Mouse (Mus musculus): ENCODE measurements around the gene Ube2s.

Ube2s gene

DNA sequence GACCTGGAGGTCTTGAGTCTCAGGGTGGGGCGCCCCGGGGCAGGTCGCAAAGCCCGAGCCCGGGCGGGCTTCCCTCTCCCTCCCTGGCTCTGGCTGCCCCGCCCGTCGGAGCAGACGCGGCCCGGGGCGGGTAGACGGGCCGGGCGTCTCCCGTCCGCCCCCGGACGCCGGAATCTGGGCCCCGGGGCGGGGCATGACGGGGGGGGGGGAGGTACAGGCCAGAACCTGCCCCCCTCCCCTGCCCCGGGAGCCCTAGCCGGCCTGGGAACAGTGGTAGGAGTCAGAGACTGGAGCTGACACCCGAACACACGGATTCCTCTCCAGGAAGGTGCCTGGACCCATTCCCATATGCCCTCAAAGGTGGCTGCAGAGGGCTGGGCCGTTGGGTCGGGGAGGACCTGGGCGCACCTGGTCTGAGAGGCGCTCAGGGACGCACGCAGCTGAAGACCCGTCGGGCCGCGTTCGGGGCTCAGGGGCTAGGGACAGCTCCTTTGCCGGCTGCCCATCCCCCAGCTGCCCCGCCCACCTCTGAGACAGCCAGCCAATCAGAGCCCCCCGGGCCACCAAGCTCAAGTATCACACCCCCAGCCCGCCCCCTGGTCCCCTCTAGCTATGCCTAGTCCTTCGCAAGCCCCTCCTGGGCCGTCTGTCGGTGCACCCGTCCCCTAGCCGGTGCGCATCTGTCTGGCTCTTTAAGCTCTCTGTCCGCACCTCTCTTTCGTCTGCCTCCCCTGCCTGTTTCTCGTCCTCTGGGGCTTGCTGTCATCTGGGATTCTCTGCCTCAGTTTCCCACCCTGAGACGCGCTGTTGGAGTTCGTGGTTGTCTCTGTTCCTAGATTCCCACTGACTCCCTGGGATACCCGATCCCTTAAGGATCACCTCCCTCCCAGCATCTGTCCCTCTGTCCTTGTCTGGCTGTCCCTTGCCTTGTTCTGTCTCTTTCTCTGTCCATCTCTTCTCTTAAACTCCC is 35.2 kb downstream of the Ube2s start:
- DNase-seq (ENCODE audit: low read depth) = peak; percentile 81

DNA sequence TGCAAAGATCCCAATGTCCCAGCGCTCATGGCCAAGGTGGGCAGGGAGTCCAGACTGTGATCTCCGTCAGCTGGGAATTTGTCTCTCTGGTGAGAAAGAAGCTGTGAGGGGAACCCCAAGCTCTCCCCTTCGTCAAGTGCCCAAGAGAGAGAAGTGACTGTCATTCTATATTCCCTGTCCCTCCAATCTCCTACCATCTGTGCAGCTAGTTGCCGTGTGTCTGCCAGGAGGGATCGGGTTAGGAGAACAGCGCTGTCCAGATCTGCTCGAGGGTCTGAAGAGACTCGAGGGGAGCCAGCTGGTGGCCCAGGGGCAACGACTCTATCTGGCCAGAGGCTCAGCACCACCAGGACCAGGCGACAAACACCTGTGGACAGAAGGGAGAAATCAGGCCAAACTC is 36.3 kb downstream of the Ube2s start:
- DNase-seq (ENCODE audit: low read depth) = no peak

DNA sequence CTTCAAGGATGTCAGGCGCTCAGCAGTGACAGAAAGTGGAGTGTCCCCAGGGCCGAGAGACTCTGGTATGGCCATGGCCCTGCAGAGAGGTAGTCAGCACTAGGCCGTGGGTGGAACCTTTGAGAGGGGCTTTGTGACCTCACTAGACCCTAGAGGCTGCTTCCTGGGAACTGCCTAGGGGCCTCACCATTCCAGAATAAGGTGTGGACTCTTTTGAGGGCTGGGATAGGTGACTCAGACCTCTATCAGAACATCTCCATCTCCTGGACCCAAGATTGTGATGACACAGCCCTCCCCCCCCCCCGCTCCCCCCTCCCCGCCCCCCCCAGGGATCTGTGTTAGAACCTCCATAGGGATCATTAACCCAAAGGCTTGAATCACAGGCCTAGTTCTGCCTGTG is 41.2 kb downstream of the Ube2s start, which contains the start of gene Fam71e2:
Gene Fam71e2, minus strand, starts transcription at position 101 of the 400 bp plus-strand sequence.
- no peak for DNase-seq (ENCODE audit: low read depth)

DNA sequence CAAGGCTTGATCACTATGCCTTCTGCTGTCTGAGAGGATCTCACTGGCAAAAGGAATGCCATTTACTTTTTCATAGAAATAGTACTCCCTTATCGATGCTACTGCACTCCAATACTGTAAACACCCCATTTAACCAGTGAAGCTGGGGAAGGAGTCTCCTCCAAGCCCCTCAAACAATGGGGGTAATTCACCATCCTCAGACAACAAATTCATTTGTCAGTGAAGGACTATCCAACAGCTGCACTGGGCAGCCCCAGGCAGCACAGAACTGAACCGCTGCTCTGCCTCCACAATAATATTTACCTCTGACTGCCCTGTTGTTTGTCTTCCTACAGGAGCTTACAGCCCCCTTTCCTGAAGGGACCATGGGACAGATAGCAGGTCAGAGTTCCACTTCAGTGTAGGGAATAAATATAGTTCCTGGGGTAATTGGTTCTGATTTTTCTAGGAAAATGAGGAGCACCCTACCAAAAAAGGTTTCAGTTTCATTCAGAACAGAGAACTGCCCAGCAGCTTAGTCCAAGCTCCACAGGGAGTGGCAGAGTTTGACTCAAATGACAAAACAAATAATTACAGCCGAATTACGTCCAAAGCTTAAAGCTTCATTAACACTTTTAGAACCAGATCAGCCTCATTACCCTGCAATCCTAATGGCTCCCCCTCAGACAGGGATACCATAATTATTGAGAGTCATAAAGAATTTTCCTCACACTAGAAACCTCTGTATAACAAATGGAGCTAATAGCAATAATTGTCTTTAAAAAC is 47.3 kb downstream of the Ube2s start:
- no peak for DNase-seq (ENCODE audit: low read depth)

DNA sequence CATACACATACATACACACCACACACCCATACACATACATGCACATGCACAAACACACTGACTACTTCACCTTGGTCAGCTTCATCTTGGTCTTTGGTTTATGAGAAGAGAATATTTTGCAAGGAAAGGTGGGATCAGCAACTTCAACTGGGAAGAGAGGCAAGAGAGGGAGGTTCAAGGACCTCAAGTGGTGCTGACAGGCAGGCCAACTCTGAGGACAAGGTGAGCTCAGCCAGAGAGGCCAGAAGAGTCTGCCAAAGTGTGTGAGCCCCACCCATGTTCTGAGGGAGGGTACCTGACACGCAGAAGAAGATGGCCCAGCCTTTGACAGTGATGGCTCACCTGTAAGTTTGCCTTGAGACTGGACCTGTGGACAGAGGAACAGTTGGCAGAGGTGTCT is 52.7 kb downstream of the Ube2s start:
- no peak for DNase-seq (ENCODE audit: low read depth)

DNA sequence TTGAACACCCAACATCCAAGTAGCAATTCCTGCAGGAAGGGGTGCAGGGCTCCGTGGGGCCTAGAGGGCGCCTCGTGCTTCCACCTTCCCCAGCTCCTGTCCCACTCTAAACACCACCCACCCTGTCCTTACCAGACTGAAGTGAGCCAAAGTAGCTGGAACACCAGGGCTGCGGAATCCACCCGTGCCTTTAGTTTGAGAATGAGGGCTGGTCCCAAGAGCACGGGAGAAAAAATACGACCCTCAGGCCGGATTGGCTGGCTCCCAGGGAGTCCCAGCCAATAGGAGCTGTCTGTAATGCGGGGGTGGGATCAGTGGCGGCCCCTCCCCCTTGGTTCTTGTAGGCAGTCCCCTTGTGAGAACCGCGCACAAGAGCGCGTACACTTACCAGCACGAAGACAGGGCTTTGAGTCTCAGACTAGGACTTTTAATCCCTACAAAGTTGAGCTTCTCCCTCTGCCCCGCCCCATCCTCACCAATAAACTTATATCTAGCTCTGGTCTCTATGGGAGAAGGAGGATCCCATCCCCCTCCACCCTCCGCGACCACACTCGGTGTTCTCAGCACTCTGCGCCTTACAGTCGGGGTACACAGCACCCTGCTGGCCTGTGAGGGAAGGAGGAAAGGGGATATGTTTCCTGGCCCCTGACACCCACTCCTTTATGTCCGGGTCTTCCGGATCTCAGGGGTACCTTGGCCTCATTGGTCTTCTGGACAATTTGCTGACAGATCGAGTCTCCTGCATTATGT is 59.4 kb downstream of the Ube2s start, which contains the start of gene Cox6b2:
Gene Cox6b2, minus strand, starts transcription at position 274 of the 750 bp plus-strand sequence.
- DNase-seq (ENCODE audit: low read depth) = no peak

DNA sequence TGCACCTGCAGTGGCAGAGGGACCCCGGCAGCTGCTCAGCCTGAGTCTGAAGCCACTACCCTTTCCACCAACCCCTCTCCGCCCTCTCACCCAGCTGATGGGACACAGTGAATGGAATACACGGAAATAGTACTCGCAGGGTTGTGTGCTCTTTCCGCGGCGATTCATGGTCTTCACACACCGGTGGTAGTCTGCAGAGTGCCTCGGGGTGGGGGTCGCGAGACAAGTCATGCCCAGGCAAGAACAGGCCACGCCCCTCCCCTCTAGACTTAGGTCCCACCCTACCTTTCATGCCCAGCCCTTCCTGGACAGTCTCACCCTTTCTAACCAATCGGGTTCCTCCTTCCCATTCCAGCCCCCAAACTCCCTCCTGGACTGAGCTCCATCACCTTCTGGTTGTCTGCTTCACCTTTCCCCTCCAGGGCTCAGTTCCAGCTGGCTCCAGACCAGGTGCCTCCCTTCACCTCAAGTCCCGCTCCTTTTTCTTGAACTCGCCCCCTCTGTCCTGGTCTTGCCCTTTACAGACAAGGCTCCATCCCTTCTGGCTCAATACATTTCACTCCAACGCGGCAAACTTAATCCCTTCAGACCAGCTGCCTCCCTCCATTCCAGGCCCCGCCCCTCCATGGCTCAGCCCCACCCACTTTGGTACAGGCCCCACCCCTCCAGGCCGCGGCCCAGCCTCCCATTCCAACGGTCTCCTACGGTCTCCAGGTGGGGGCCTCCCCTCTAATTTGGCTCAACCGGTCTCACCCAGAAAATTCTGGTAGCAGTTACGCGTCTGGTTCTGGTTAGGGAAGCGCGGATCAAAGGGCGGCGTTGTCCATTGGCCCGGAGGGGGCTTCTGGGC is 60.2 kb downstream of the Ube2s start:
- no peak for DNase-seq (ENCODE audit: low read depth)

DNA sequence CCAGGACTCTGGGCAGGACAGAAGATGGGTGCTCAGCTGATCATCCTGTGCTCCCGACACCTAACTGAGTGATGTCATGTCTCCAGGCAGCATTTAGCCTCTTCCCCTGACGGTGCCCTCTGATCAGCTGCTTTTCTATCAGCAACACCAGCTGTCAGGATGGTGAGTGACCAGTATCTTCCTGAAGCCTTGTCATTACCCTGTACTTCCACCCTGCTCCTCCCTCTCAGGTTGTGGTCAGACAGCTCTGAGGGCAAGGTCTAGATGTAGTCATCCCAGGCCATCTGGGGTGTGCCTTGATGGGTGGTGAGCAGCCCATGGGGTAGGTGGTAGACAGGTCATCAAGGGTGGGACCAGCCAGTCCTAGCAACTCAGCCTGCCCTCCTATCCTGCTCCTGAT is 63.2 kb downstream of the Ube2s start:
- DNase-seq (ENCODE audit: low read depth) = no peak

DNA sequence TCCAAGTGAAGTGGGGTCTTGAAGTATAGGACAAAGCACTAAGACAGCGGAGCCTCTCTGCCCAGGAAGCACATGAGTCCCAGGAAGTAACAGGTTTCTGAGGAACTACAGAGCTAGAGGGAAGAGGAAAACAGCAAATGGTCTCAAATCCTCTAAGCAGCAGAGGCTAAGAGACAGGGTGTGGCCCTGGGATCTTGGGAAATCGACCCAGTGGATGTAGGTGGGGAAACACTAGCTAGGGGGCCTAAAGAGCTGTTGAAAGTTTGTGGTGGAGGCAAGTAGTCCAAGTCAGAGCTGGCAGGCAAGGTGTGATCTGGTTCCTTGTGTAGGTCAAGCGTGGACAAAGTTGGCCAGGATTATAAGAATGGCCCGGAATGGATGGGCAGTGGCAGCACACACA is 64.1 kb downstream of the Ube2s start:
- DNase-seq (ENCODE audit: low read depth) = peak; percentile 29

DNA sequence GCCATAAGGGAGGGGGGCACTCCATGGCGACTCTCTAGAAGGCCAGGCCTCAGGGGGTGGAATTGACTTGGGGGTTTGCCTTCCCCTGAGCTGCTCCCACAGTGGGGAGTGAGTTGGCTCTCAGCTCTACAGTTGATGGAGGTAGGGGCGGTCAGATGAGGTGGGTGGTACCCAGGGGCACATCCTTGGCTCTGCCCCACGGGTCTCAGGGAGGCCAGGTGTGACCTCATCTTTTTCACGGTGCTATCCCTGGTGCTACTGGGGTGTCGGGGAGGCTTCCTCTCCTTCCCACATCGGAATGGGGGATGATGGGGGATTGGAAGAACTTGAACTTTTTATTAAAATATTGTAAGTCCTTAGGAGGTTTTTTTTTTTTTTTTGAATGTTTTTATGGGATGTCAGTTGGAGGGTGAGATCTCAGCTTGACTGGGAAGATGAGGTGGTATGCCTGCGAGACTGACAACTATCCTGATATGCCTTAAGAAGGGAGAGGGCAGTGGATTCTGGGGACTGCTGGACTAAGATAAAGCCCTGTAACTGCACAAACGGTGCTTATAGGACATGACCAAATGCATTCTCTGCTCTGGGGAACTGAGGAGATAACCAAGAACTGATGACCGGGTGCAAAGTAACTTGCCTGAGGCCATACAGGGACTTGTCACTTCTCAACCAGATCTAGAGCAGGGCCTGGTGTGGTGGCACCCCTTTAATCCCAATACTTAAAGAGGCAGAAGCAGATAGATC is 65.1 kb downstream of the Ube2s start:
- no peak for DNase-seq (ENCODE audit: low read depth)

DNA sequence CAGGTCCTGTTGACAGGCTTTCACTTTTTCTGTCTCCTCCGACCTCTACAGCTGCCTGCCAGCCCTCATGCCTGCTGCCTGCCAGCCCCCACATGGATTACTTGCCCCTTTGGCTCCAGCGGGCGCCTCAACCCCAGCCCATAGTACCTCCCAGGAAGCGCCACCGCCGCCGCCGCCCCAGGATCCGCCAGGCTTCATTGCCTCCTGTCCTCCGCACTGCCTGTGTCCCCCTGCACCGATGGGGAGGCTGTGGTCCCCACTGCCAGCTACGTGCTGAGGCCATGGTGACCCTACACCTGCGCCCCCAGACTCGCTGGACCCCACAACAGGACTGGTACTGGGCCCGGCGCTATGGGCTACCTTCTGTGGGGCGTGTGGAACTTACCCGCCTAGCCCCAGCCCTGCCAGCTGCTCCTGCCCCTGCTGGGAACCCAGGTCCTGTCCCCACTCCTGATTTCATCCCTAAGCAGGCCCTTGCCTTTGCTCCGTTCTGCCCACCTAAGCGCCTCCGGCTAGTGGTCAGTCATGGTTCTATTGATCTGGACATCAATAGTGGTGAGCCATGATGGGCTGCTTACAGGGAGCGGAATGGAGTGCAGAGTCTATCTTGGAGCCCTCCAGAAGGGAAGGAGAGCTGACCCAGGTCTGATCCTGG is 65.9 kb downstream of the Ube2s start:
- no peak for DNase-seq (ENCODE audit: low read depth)

DNA sequence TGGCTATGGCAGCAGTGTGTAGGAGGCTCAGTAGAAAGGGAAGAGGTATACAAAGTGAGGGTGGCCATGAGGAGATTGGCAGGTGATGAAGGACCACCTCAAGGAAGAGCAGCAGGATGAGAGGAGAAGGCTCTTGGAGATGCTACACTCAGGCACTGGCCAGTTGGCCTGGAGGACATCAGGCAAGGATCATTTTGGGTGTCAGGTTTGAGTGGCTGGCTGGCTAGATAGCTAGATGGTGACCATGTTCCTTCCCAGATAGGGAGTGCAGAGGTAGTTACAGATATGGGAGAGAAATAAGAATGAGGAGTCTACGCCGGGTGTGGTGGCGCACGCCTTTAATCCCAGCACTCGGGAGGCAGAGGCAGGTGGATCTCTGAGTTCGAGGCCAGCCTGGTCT is 67.5 kb downstream of the Ube2s start:
- DNase-seq (ENCODE audit: low read depth) = no peak

All from NIH3T3 (cell line).